Mouse (Mus musculus): ENCODE measurements around the gene Chac1. TPM values are rescaled to one million over a fixed set of nuclear protein-coding genes. Genes with fewer than 3 reads are reported as not detected.

The Chac1 gene
- polyA plus RNA-seq (2014; fragmentation: Nextera tagmentation; extraction: Ambion mirVana), result 0.64 and 0.70 TPM in 2 replicates

DNA sequence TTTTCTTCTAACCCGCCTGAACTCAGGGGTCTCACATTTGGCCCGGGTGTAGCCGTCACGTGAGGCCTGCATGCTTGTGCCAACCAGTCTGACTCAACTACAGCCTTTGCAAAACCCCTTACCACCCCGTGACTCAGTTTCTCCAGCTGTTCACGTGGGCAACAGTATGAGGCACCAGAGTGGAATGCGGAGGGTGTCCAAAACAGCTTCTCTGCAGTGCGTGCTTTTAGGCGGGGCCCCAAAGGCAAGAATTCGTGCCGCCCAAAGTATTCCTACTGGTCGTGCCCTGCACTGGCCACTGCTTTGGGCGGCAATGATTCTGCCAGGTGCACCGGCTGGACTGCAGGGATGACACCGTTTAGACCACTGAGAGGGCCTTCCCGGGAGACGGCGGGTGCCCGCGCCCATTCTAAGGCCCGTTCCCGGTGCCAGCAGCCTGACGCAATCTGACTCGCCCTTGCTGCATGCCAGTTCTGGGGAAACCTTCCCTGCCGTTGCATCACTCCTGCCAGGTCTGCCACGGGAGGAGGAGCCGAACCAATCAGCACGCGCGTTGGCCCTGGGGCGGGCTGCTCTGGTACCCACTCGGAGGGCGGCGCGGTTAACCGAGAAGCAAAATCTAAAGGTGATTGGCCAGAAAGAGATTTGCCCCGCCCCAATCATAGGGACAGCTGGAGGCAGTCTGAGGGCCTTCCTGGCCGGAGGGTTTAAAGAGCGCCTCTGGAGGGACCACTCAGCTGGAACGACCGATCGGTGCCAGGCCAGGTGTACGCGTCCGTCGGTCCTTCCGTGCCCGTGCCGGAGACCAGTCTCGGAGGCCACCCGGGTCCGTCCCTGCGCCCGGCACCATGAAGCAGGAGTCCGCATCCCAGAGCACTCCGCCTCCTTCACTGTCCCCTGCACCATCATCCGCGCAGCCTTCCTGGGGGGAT, at the start of gene Chac1:
Chac1 (plus strand) TSS at position 675 of the 932 bp plus-strand sequence.
- no peak for TF ChIP-seq CTCF (IDR thresholded peaks at IDR 0.05; ENCODE audit: low read depth)
- ATAC-seq (ENCODE audit: insufficient read depth) (peak; percentile 96), DNase-seq (peak; percentile 86)
- peak within 1 kb of the TSS; percentile 72 for H3K4me2 ChIP-seq
- no peak within 1 kb of the TSS for H3K27ac ChIP-seq (ENCODE audit: low read depth)
- H3K4me1 ChIP-seq (ENCODE audit: insufficient read depth), result peaks cover 3% of the 10 kb centered on the region; the same call in 1 of the 2 replicates
- no peaks in the 10 kb centered on the region for H3K36me3 ChIP-seq (ENCODE audit: insufficient read depth)
- no peaks in the 10 kb centered on the region for H3K9me3 ChIP-seq (ENCODE audit: low read depth, low read length)
- 3% methylated on average over 58 of the region's 58 CpGs for WGBS
- H3K9ac ChIP-seq, result peak within 1 kb of the TSS; percentile 51
- H3K4me3 ChIP-seq (ENCODE audit: low read depth, low read length), result peak within 1 kb of the TSS; percentile 46
- H3K27me3 ChIP-seq (ENCODE audit: insufficient read depth, low read length), result peaks cover 16% of the 10 kb centered on the region

DNA sequence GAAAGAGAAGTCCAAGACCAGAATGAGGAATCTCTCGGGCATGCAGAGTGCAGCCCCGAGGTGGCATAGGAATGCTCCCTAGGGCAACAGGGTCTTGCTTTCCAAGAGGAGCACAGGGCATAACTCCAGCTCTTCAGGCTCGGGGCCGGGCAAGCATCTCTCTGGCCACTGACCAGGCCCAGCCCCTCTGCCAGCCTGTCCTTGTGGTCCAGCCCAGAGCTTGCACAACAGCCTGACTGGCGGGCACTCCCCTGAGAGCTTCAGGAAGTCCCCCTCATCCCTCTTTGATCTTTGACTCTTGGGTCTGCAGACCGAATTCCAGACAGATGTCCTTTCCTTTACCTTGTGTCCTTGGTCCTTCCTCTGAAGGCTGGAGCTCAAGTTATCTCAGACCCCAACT, 48.2 kb upstream of the Chac1 start:
- Histone ChIP-seq H3K27ac (ENCODE audit: low read depth) (no peak overlapping the region), H3K4me3 (ENCODE audit: low read depth, low read length) (no peak overlapping the region), H3K4me2 (no peak overlapping the region), H3K9ac (no peak overlapping the region), H3K36me3 (ENCODE audit: insufficient read depth) (peaks cover 19% of the 10 kb centered on the region), H3K27me3 (ENCODE audit: insufficient read depth, low read length) (no peaks in the 10 kb centered on the region), H3K9me3 (ENCODE audit: low read depth, low read length) (no peaks in the 10 kb centered on the region), H3K4me1 (ENCODE audit: insufficient read depth) (peaks cover 11% of the 10 kb centered on the region)
- no peak for ATAC-seq (ENCODE audit: insufficient read depth)
- DNase-seq, result no peak
- 64% methylated on average over 6 of the region's 6 CpGs for WGBS
- TF ChIP-seq CTCF (IDR thresholded peaks at IDR 0.05; ENCODE audit: low read depth), result no peak

DNA sequence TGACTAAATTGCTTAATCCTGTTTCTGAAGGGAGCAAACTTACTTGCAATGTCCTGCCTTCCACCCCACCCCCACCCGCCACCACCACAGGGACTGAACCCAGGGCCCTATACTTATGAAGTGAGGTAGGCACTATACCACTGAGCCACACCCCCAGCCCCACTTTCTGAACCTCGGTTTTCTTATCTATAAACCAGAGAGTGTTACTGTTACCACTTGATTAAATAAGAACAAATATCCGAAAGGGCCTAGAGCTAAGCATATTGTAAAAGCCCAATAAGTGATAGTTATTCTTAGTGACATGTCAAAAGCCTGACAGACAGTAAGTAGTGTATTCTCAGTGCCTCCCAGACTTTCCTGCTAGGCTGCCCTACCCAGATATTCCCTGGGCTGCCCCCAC, 46.6 kb upstream of the Chac1 start:
- Histone ChIP-seq H3K4me2 (no peak overlapping the region), H3K27ac (ENCODE audit: low read depth) (peak overlapping the region; percentile 36; the same call in 1 of the 2 replicates), H3K4me3 (ENCODE audit: low read depth, low read length) (no peak overlapping the region), H3K9me3 (ENCODE audit: low read depth, low read length) (no peaks in the 10 kb centered on the region), H3K4me1 (ENCODE audit: insufficient read depth) (peaks cover 11% of the 10 kb centered on the region), H3K36me3 (ENCODE audit: insufficient read depth) (peaks cover 5% of the 10 kb centered on the region), H3K27me3 (ENCODE audit: insufficient read depth, low read length) (no peaks in the 10 kb centered on the region), H3K9ac (no peak overlapping the region; the same call in 1 of the 2 replicates)
- DNase-seq (no peak), ATAC-seq (ENCODE audit: insufficient read depth) (peak; percentile 16; the same call in 1 of the 2 replicates)
- WGBS, result 35% methylated on average over 3 of the region's 3 CpGs
- no peak for TF ChIP-seq CTCF (IDR thresholded peaks at IDR 0.05; ENCODE audit: low read depth)

DNA sequence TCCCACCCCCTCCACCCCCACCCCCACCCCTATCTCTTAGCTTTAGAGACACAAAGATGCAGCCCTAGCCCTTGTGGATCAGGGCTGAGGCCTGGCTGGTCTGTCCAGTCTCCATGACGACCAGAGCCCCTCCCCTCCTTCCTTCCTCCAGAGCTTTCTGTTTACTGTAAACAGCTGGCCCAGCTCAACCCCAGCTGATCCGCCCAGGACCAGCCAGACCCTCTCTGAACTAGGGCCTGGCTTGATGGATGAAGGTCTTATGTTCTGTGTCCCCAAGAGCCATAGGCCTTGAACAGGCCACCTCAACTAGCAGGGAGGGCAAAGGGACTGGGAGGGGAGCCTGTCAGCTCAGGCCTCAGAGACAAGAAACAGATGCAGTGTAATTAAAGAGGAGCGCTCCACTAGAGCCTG, 46.2 kb upstream of the Chac1 start:
- H3K27me3 ChIP-seq (ENCODE audit: insufficient read depth, low read length), result no peaks in the 10 kb centered on the region
- no peak overlapping the region for H3K4me2 ChIP-seq
- DNase-seq, result peak; percentile 89
- peaks cover 11% of the 10 kb centered on the region for H3K4me1 ChIP-seq (ENCODE audit: insufficient read depth)
- no peak overlapping the region for H3K4me3 ChIP-seq (ENCODE audit: low read depth, low read length)
- 9% methylated on average over 3 of the region's 3 CpGs for WGBS
- H3K9me3 ChIP-seq (ENCODE audit: low read depth, low read length), result no peaks in the 10 kb centered on the region
- ATAC-seq (ENCODE audit: insufficient read depth), result peak; percentile 88
- 0 out of 2 replicates have a peak overlapping the region, but pooled peaks have one; percentile 27 for H3K27ac ChIP-seq (ENCODE audit: low read depth)
- H3K36me3 ChIP-seq (ENCODE audit: insufficient read depth), result 0 out of 2 replicates have a peak, but pooled peaks cover under 1% of the 10 kb centered on the region
- no peak for TF ChIP-seq CTCF (IDR thresholded peaks at IDR 0.05; ENCODE audit: low read depth)
- H3K9ac ChIP-seq, result no peak overlapping the region; the same call in 1 of the 2 replicates

DNA sequence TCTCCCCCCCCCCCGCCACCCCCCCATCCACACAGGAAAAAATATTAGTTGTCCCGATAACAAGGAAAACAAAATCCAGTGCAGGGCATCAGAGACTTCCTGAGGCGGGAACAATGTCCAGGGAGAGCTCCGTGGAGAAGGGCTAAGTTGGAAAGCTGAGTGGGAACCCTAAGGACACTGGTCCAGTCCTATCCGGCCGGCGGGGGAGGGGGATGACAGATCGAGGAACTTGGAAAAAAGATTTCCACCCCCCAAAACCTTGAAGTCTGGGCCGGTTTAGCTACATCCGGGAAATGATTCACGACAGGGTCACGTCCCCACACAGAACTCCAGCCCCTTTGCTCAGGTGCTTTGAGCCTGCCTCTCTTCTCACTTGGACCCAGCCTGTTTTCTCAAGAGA, 39.5 kb upstream of the Chac1 start:
- Histone ChIP-seq H3K9me3 (ENCODE audit: low read depth, low read length) (no peaks in the 10 kb centered on the region), H3K4me1 (ENCODE audit: insufficient read depth) (no peaks in the 10 kb centered on the region), H3K36me3 (ENCODE audit: insufficient read depth) (no peaks in the 10 kb centered on the region), H3K4me2 (no peak overlapping the region), H3K4me3 (ENCODE audit: low read depth, low read length) (no peak overlapping the region), H3K27me3 (ENCODE audit: insufficient read depth, low read length) (no peaks in the 10 kb centered on the region), H3K27ac (ENCODE audit: low read depth) (no peak overlapping the region; the same call in 1 of the 2 replicates), H3K9ac (no peak overlapping the region)
- ATAC-seq (ENCODE audit: insufficient read depth) (no peak), DNase-seq (no peak)
- 31% methylated on average over 12 of the region's 12 CpGs for WGBS
- TF ChIP-seq CTCF (IDR thresholded peaks at IDR 0.05; ENCODE audit: low read depth), result no peak

DNA sequence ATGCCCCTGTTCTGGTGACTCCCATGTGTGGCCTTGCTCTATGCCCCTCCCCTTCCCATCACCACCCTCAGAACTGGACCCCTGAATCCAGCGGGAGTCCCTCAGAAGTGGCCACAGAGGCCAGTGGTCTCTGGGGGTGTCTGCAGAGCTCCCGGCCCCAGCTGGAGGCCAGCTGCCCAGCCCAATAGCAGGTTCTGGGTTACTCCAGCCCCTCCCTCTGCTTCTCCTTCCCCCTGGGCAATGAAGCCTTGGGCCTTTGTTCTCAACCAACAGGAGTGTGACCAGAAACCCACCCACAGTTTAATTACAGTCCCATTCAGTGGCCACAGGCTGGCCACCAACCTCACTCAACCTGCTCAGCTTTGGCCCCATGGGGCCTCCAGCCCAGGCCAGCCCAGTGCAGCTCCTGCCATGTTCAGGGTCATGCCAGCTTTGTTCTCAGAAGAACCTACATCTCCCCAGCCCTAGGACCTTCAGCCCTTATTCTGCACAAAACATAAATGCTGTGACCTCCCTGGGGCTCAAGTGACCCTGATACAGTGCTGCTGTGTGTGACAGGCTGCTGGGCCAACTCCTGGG, 38.6 kb upstream of the Chac1 start:
- 81% methylated on average over 2 of the region's 2 CpGs for WGBS
- no peak overlapping the region for H3K4me2 ChIP-seq
- ATAC-seq (ENCODE audit: insufficient read depth) (no peak), DNase-seq (no peak)
- no peaks in the 10 kb centered on the region for H3K4me1 ChIP-seq (ENCODE audit: insufficient read depth)
- H3K9me3 ChIP-seq (ENCODE audit: low read depth, low read length), result no peaks in the 10 kb centered on the region
- no peak overlapping the region for H3K4me3 ChIP-seq (ENCODE audit: low read depth, low read length)
- no peaks in the 10 kb centered on the region for H3K36me3 ChIP-seq (ENCODE audit: insufficient read depth)
- no peak overlapping the region for H3K9ac ChIP-seq
- H3K27ac ChIP-seq (ENCODE audit: low read depth), result no peak overlapping the region
- H3K27me3 ChIP-seq (ENCODE audit: insufficient read depth, low read length), result no peaks in the 10 kb centered on the region
- no peak for TF ChIP-seq CTCF (IDR thresholded peaks at IDR 0.05; ENCODE audit: low read depth)

Data from lung, embryonic 14.5 days (tissue).